Mouse (Mus musculus): ENCODE data around the gene Olfr1061. TPM values are rescaled to one million over a fixed set of nuclear protein-coding genes. Genes with fewer than 3 reads are reported as not detected.
"Not testable (repeated sequence)": the region's sequence is repeated elsewhere in the genome, so short reads cannot be mapped to it uniquely, and the experiment has no call there.

Olfr1061 gene
- polyA plus RNA-seq, 1 experiment from 2014 or later: not detected

DNA sequence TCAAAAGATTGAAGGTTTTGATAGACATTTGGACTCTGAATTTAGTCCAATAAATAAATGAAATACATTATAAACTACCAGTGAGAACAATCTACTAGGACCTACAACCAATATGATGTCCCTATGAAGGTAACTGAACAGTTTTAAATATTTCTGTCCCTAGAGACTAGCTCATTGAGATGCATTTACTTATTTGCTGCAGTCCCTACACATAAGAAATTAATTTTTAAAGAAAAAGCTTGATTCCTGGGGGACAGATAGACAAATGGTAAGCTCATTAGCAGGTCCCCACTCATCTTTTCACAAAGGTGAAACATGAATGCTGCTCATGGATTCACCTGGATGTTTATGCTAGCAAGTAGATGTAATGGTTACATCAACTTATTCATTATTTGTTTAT is 35.6 kb downstream of the Olfr1061 start, which contains the start of gene Olfr1057:
Gene Olfr1057 (minus strand): TSS at position 101 of the 400 bp plus-strand sequence.
- no peak for ATAC-seq (replicated peaks; ENCODE audit: insufficient number of reproducible peaks, low FRiP score, low TSS enrichment)
- no peaks in the 10 kb centered on the region for H3K4me1 ChIP-seq (ENCODE audit: control insufficient read depth, insufficient read depth, low read length)
- no peak within 1 kb of the TSS for H3K9ac ChIP-seq (ENCODE audit: low read depth, low read length)

DNA sequence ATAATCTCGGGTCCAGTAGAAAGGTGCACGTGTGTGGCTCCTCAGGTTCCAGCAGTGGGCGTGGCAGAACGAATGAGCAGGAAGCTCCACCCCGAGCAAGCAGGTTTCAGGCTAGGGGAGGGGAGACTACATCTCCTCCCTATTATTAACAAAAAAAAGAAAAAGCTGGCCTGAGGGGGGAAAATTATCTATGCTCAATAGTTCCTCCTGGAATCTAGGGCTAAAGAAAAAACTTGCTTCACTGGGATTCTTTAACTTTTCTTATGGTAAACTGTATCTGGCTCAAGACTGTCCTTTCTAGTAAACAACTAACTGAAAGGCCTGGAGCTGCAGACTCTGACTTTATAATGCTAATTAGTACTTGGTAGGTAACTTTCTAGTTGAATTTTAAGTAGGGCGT is 47.5 kb downstream of the Olfr1061 start:
- not testable (repeated sequence) for H3K4me3 ChIP-seq (ENCODE audit: low read depth, low read length); H3K27ac ChIP-seq (ENCODE audit: low read depth, low read length); ATAC-seq (replicated peaks; ENCODE audit: insufficient number of reproducible peaks, low FRiP score, low TSS enrichment); H3K9ac ChIP-seq (ENCODE audit: low read depth, low read length); H3K4me2 ChIP-seq; H3K36me3 ChIP-seq (ENCODE audit: control insufficient read depth, insufficient read depth, low read length); H3K9me3 ChIP-seq (replicated peaks; ENCODE audit: control insufficient read depth, low read length); H3K27me3 ChIP-seq (ENCODE audit: control insufficient read depth, insufficient read depth, low read length); H3K4me1 ChIP-seq (ENCODE audit: control insufficient read depth, insufficient read depth, low read length)
- WGBS (ENCODE audit: insufficient replicate concordance): no CpG with 5 or more reads among the region's 6 CpGs

More for the DNA sequence above, 35.6 kb downstream of the Olfr1061 start, which contains the start of gene Olfr1057:
- H3K9me3 ChIP-seq (replicated peaks; ENCODE audit: control insufficient read depth, low read length): no peaks in the 10 kb centered on the region
- no peak within 1 kb of the TSS for H3K27ac ChIP-seq (ENCODE audit: low read depth, low read length)
- no peaks in the 10 kb centered on the region for H3K36me3 ChIP-seq (ENCODE audit: control insufficient read depth, insufficient read depth, low read length)
- H3K27me3 ChIP-seq (ENCODE audit: control insufficient read depth, insufficient read depth, low read length): no peaks in the 10 kb centered on the region
- H3K4me2 ChIP-seq: no peak within 1 kb of the TSS
- no peak within 1 kb of the TSS for H3K4me3 ChIP-seq (ENCODE audit: low read depth, low read length)

Other genes with a start within 250 kb of the Olfr1061 start
- not detected in 2 replicates for gene Olfr1043, start 246.5 kb downstream of the Olfr1061 start, polyA plus RNA-seq (2014; fragmentation: Nextera tagmentation; extraction: Ambion mirVana)
- gene Olfr1044, start 236.2 kb downstream of the Olfr1061 start, polyA plus RNA-seq (2014; fragmentation: Nextera tagmentation; extraction: Ambion mirVana): not detected in 2 replicates
- gene Olfr52, start 228.4 kb downstream of the Olfr1061 start, polyA plus RNA-seq (2014; fragmentation: Nextera tagmentation; extraction: Ambion mirVana): not detected in 2 replicates
- not detected in 2 replicates for gene Olfr1045, start 211.0 kb downstream of the Olfr1061 start, polyA plus RNA-seq (2014; fragmentation: Nextera tagmentation; extraction: Ambion mirVana)
- gene Olfr1046, start 194.7 kb downstream of the Olfr1061 start, polyA plus RNA-seq (2014; fragmentation: Nextera tagmentation; extraction: Ambion mirVana): not detected in 2 replicates
- gene Olfr1047, start 182.6 kb downstream of the Olfr1061 start, polyA plus RNA-seq (2014; fragmentation: Nextera tagmentation; extraction: Ambion mirVana): not detected in 2 replicates
- not detected in 2 replicates for gene Olfr1048, start 173.8 kb downstream of the Olfr1061 start, polyA plus RNA-seq (2014; fragmentation: Nextera tagmentation; extraction: Ambion mirVana)
- not detected in 2 replicates for gene Olfr1049, start 155.7 kb downstream of the Olfr1061 start, polyA plus RNA-seq (2014; fragmentation: Nextera tagmentation; extraction: Ambion mirVana)
- gene Olfr1051, start 135.0 kb downstream of the Olfr1061 start, polyA plus RNA-seq (2014; fragmentation: Nextera tagmentation; extraction: Ambion mirVana): not detected in 2 replicates
- not detected in 2 replicates for gene Olfr1052, start 121.6 kb downstream of the Olfr1061 start, polyA plus RNA-seq (2014; fragmentation: Nextera tagmentation; extraction: Ambion mirVana)
- not detected in 2 replicates for gene Olfr1053, start 98.8 kb downstream of the Olfr1061 start, polyA plus RNA-seq (2014; fragmentation: Nextera tagmentation; extraction: Ambion mirVana)
- not detected in 2 replicates for gene Olfr1054, start 78.6 kb downstream of the Olfr1061 start, polyA plus RNA-seq (2014; fragmentation: Nextera tagmentation; extraction: Ambion mirVana)
- not detected in 2 replicates for gene Olfr1055, start 63.8 kb downstream of the Olfr1061 start, polyA plus RNA-seq (2014; fragmentation: Nextera tagmentation; extraction: Ambion mirVana)
- not detected in 2 replicates for gene Olfr1056, start 51.6 kb downstream of the Olfr1061 start, polyA plus RNA-seq (2014; fragmentation: Nextera tagmentation; extraction: Ambion mirVana)
- not detected in 2 replicates for gene Olfr1057, start 35.7 kb downstream of the Olfr1061 start, polyA plus RNA-seq (2014; fragmentation: Nextera tagmentation; extraction: Ambion mirVana)
- gene Olfr1058, start 25.5 kb downstream of the Olfr1061 start, polyA plus RNA-seq (2014; fragmentation: Nextera tagmentation; extraction: Ambion mirVana): not detected in 2 replicates
- gene Olfr1062, start 12.7 kb upstream of the Olfr1061 start, polyA plus RNA-seq (2014; fragmentation: Nextera tagmentation; extraction: Ambion mirVana): not detected in 2 replicates
- gene Olfr1065, start 36.5 kb upstream of the Olfr1061 start, polyA plus RNA-seq (2014; fragmentation: Nextera tagmentation; extraction: Ambion mirVana): not detected in 2 replicates
- gene Olfr1066, start 42.2 kb upstream of the Olfr1061 start, polyA plus RNA-seq (2014; fragmentation: Nextera tagmentation; extraction: Ambion mirVana): not detected in 2 replicates
- not detected in 2 replicates for gene Olfr228, start 73.3 kb upstream of the Olfr1061 start, polyA plus RNA-seq (2014; fragmentation: Nextera tagmentation; extraction: Ambion mirVana)
- not detected in 2 replicates for gene Olfr1076, start 94.4 kb upstream of the Olfr1061 start, polyA plus RNA-seq (2014; fragmentation: Nextera tagmentation; extraction: Ambion mirVana)
- not detected in 2 replicates for gene Olfr1079, start 128.4 kb upstream of the Olfr1061 start, polyA plus RNA-seq (2014; fragmentation: Nextera tagmentation; extraction: Ambion mirVana)
- not detected in 2 replicates for gene Olfr1080, start 144.2 kb upstream of the Olfr1061 start, polyA plus RNA-seq (2014; fragmentation: Nextera tagmentation; extraction: Ambion mirVana)
- gene Olfr1082, start 184.9 kb upstream of the Olfr1061 start, polyA plus RNA-seq (2014; fragmentation: Nextera tagmentation; extraction: Ambion mirVana): not detected in 2 replicates
- not detected in 2 replicates for gene Olfr1084, start 225.7 kb upstream of the Olfr1061 start, polyA plus RNA-seq (2014; fragmentation: Nextera tagmentation; extraction: Ambion mirVana)
- not detected in 2 replicates for gene Olfr1085, start 248.0 kb upstream of the Olfr1061 start, polyA plus RNA-seq (2014; fragmentation: Nextera tagmentation; extraction: Ambion mirVana)